Mouse (Mus musculus) heart, adult 2 months (tissue): ENCODE measurements around the gene Col8a2.

Experiments
- CTCF ChIP-seq: fragments of 200-600 bp; IDR thresholded peaks from 2 replicates; pipeline ENCODE4 v1.8.1; 2022; ENCODE audit warnings: antibody characterized with exemption, mild to moderate bottlenecking, moderate library complexity
- EP300 ChIP-seq: fragments of 200-500 bp; IDR thresholded peaks from 2 replicates; pipeline ENCODE4 v1.6.1; 2011; ENCODE audit warnings: low read depth, low read length, control low read depth; ENCODE audit not compliant: insufficient read depth

GRCm38 (mm10) chr4:126250659-126251058 is 35.9 kb upstream of the Col8a2 start:
- TF ChIP-seq EP300 (no peak), CTCF (no peak)
